In genomic region chr12:103041401-103041800, GRCm38 (mm10) we compare ENCODE assay signal across 21 mouse cellular contexts.
DNase-seq lines count a peak whose midpoint lies in the region; ATAC-seq lines count a peak whose summit lies in the region.
"Had no signal": no experiment of that assay in that cellular context is flagged by ENCODE, and none has a peak within 500 bp of the region (broad histone marks: within the 10 kb centered on the region; RNA-seq: fewer than 3 reads in every experiment).

No protein-coding gene starts in this region.

- 0 out of 2 replicates have a peak, but pooled peaks cover 4% of the 10 kb centered on the region for H3K9me3 ChIP-seq in heart, embryonic 12.5 days (replicated peaks)
- 0 out of 2 replicates have a peak, but pooled peaks cover 2% of the 10 kb centered on the region for H3K9me3 ChIP-seq in heart, embryonic 10.5 days
- no peaks in the 10 kb centered on the region for H3K9me3 ChIP-seq in limb, embryonic 10.5 days (replicated peaks)

- no peak overlapping the region for H3K4me3 ChIP-seq in heart, embryonic 12.5 days
- H3K4me3 ChIP-seq in heart, embryonic 10.5 days, result no peak overlapping the region
- H3K4me3 ChIP-seq in limb, embryonic 10.5 days, result no peak overlapping the region

- intact Hi-C loops in heart, postnatal 14 days (cut with DNase I), result no loop called here

- no peak overlapping the region for H3K4me2 ChIP-seq in heart, embryonic 12.5 days

- 82% methylated on average over 3 of the region's 3 CpGs for WGBS in heart, embryonic 12.5 days
- WGBS in heart, embryonic 10.5 days, result 86% methylated on average over 3 of the region's 3 CpGs
- WGBS in limb, embryonic 10.5 days, result 94% methylated on average over 3 of the region's 3 CpGs

- no peaks in the 10 kb centered on the region for H3K36me3 ChIP-seq in heart, embryonic 12.5 days
- H3K36me3 ChIP-seq in heart, embryonic 10.5 days, result no peaks in the 10 kb centered on the region
- no peaks in the 10 kb centered on the region for H3K36me3 ChIP-seq in limb, embryonic 10.5 days
- H3K36me3 ChIP-seq: G1E had no signal

- H3K27ac ChIP-seq in heart, embryonic 12.5 days (ENCODE audit: poor library complexity, severe bottlenecking), result no peak overlapping the region
- no peak overlapping the region for H3K27ac ChIP-seq in heart, embryonic 10.5 days
- H3K27ac ChIP-seq in limb, embryonic 10.5 days, result no peak overlapping the region

- H3K4me1 ChIP-seq in heart, embryonic 12.5 days (replicated peaks), result 0 out of 2 replicates have a peak, but pooled peaks cover 2% of the 10 kb centered on the region
- 0 out of 2 replicates have a peak, but pooled peaks cover 3% of the 10 kb centered on the region for H3K4me1 ChIP-seq in heart, embryonic 10.5 days
- H3K4me1 ChIP-seq in limb, embryonic 10.5 days, result no peaks in the 10 kb centered on the region

- no peak for ATAC-seq in heart, embryonic 12.5 days (ENCODE audit: insufficient number of reproducible peaks, low FRiP score)
- ATAC-seq: activated CD4-positive, CD25-positive, alpha-beta regulatory T cell, adult 4 months; CD4-positive, CD25-positive, alpha-beta regulatory T cell, adult 4 months; Patski had no signal

- H3K9ac ChIP-seq in heart, embryonic 12.5 days, result no peak overlapping the region

- H3K27me3 ChIP-seq in heart, embryonic 12.5 days (replicated peaks), result 0 out of 2 replicates have a peak, but pooled peaks cover 4% of the 10 kb centered on the region
- H3K27me3 ChIP-seq in heart, embryonic 10.5 days (ENCODE audit: insufficient read depth, poor library complexity, severe bottlenecking), result peaks cover 7% of the 10 kb centered on the region; the same call in 1 of the 2 replicates
- H3K27me3 ChIP-seq in limb, embryonic 10.5 days (ENCODE audit: low read depth, poor library complexity, severe bottlenecking), result no peaks in the 10 kb centered on the region
- H3K27me3 ChIP-seq: CH12.LX, Patski had no signal

- peak; percentile 56 for DNase-seq in heart, adult 11 months
- peak; percentile 54 for DNase-seq in heart, embryonic 10.5 days (ENCODE audit: low spot score)
- DNase-seq in heart, postnatal 14 days, result no peak
- DNase-seq in limb, embryonic 10.5 days (ENCODE audit: low spot score), result peak; percentile 8
- DNase-seq in frontal cortex, postnatal 36 days (ENCODE audit: low spot score in 2 of 2), result no peak
- DNase-seq: adrenal gland, adult 2 months; adrenal gland, adult 8-10 months; adrenal gland, postnatal 10 days; adrenal gland, postnatal 14 days; adrenal gland, postnatal 25 days; adrenal gland, postnatal 36 days; B cell, adult 2 months; cerebellum, adult 11 months; cerebellum, adult 11-12 months; cerebellum, adult 18-20 months had no signal

Comparison
In these comparisons a context has a peak if more than half of its experiments do, and no peak if none do; other contexts are left out.
1. DNase-seq: peak in heart, adult 11 months (single experiment), heart, embryonic 10.5 days (single experiment) and limb, embryonic 10.5 days (single experiment); none in heart, postnatal 14 days (0 of 2) and frontal cortex, postnatal 36 days (0 of 2).